Mouse (Mus musculus): ENCODE measurements around the gene Cd3eap.

Gene Cd3eap

GRCm38 (mm10) chr7:19362276-19362675, 3.0 kb upstream of the Cd3eap start:
- DNase-seq (ENCODE audit: low spot score in 2 of 2): no peak

GRCm38 (mm10) chr7:19361720-19362119, 2.4 kb upstream of the Cd3eap start:
- peak; percentile 67 to 75 for DNase-seq (ENCODE audit: low spot score in 2 of 2)

- peak; percentile 92 to 95 for DNase-seq (ENCODE audit: low spot score in 2 of 2)
These were observed 1.7 kb upstream of the Cd3eap start for GRCm38 (mm10) chr7:19360944-19361343.

- peak; percentile 65 to 76 for DNase-seq (ENCODE audit: low spot score in 2 of 2)
These were observed 784 bp upstream of the Cd3eap start for GRCm38 (mm10) chr7:19359892-19360641.

GRCm38 (mm10) chr7:19358634-19359033, 649 bp downstream of the Cd3eap start:
- DNase-seq (ENCODE audit: low spot score in 2 of 2): no peak

GRCm38 (mm10) chr7:19357381-19358375, 1.6 kb downstream of the Cd3eap start:
- no peak for DNase-seq (ENCODE audit: low spot score in 2 of 2)

GRCm38 (mm10) chr7:19356311-19356710, 3.0 kb downstream of the Cd3eap start:
- DNase-seq (ENCODE audit: low spot score in 2 of 2): no peak

- no peak for DNase-seq (ENCODE audit: low spot score in 2 of 2)
These were observed 4.3 kb downstream of the Cd3eap start for GRCm38 (mm10) chr7:19354991-19355390.

- no peak for DNase-seq (ENCODE audit: low spot score in 2 of 2)
These were observed 9.1 kb downstream of the Cd3eap start for GRCm38 (mm10) chr7:19350221-19350620.

GRCm38 (mm10) chr7:19349188-19349915, 9.9 kb downstream of the Cd3eap start:
- DNase-seq (ENCODE audit: low spot score in 2 of 2): no peak

- peak; percentile 95 to 96 for DNase-seq (ENCODE audit: low spot score in 2 of 2)
These were observed 14.3 kb downstream of the Cd3eap start for GRCm38 (mm10) chr7:19344938-19345471.

GRCm38 (mm10) chr7:19344237-19344847, 14.9 kb downstream of the Cd3eap start, which contains the start of gene Ercc1:
Gene Ercc1, plus strand, starts transcription at chr7:19344778.
- peak; percentile 43 to 54 for DNase-seq (ENCODE audit: low spot score in 2 of 2)

- DNase-seq (ENCODE audit: low spot score in 2 of 2): peak; percentile 81 to 86
These were observed 16.0 kb downstream of the Cd3eap start for GRCm38 (mm10) chr7:19343210-19343808.

- peak; percentile 93 to 96 for DNase-seq (ENCODE audit: low spot score in 2 of 2)
These were observed 16.7 kb downstream of the Cd3eap start for GRCm38 (mm10) chr7:19342481-19343027.

GRCm38 (mm10) chr7:19341761-19342409, 17.4 kb downstream of the Cd3eap start:
- DNase-seq (ENCODE audit: low spot score in 2 of 2): peak; percentile 62 to 76

- no peak for DNase-seq (ENCODE audit: low spot score in 2 of 2)
These were observed 18.0 kb downstream of the Cd3eap start for GRCm38 (mm10) chr7:19341250-19341649.

GRCm38 (mm10) chr7:19338596-19338995, 20.7 kb downstream of the Cd3eap start:
- no peak for DNase-seq (ENCODE audit: low spot score in 2 of 2)

- DNase-seq (ENCODE audit: low spot score in 2 of 2): no peak
These were observed 21.2 kb downstream of the Cd3eap start for GRCm38 (mm10) chr7:19338060-19338459.

GRCm38 (mm10) chr7:19337122-19337521, 22.2 kb downstream of the Cd3eap start:
- DNase-seq (ENCODE audit: low spot score in 2 of 2): peak in 1 of 2 experiments; percentile 41

GRCm38 (mm10) chr7:19335583-19335982, 23.7 kb downstream of the Cd3eap start:
- DNase-seq (ENCODE audit: low spot score in 2 of 2): no peak

Measured in right cerebral cortex, adult 2 months (tissue).